23 mouse cellular contexts compared by ENCODE assay signal in the genomic region with DNA sequence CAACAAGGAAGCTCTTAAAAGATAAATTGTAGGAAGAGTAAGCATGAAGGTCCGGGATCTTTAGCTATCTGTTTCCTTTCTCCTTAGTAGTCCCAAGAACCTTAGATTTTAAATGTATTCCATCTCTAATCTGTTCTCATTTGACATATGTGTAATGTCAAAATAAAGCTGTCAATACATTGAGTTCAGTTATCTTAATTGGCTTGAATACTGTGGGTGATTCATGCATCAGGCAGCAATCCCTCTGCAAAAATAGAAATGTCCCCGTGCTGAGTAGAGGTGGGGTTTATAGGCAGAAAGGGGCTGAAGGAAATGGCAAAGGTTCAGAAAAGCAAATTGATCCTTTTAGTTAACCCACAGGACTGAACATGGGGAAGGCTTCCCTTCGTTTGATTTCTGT. TPM values are rescaled to one million over a fixed set of nuclear protein-coding genes. Genes with fewer than 3 reads are reported as not detected.
DNase-seq lines count a peak whose midpoint lies in the region; ATAC-seq and TF ChIP-seq lines count a peak whose summit lies in the region.
"Had no signal": no experiment of that assay in that cellular context is flagged by ENCODE, and none has a peak within 500 bp of the region (broad histone marks: within the 10 kb centered on the region; RNA-seq: fewer than 3 reads in every experiment).

No protein-coding gene starts in this region.

- H3K9ac ChIP-seq in forebrain, embryonic 14.5 days (ENCODE audit: low read length), result no peak overlapping the region
- H3K9ac ChIP-seq in forebrain, embryonic 16.5 days (replicated peaks; ENCODE audit: low read depth, low read length), result no peak overlapping the region
- no peak overlapping the region; the same call in 1 of the 2 replicates for H3K9ac ChIP-seq in heart, adult 2 months (ENCODE audit: low read depth, low read length)
- H3K9ac ChIP-seq in heart, embryonic 13.5 days, result peak overlapping the region; percentile 68
- H3K9ac ChIP-seq: embryonic facial prominence, embryonic 12.5 days; forebrain, embryonic 12.5 days; hindbrain, embryonic 12.5 days had no signal

- intact Hi-C loops in heart, adult 2 months (cut with DNase I), result no loop called here
- intact Hi-C loops in heart, postnatal 14 days (cut with DNase I), result no loop called here

- peak; percentile 42 for DNase-seq in forebrain, embryonic 14.5 days (ENCODE audit: low spot score)
- no peak for DNase-seq in heart, adult 2 months
- no peak for DNase-seq in heart, adult 11 months
- no peak for DNase-seq in heart, postnatal 14 days
- peak in 1 of 2 experiments; percentile 23 for DNase-seq in layer of hippocampus, adult 2 months (ENCODE audit: low spot score in 2 of 2)
- no peak for DNase-seq in layer of hippocampus, adult 9-11 months
- DNase-seq: adrenal gland, postnatal 10 days; B cell, adult 2 months; cerebellum, adult 11-12 months; cerebellum, adult 9-10 months; cerebellum, postnatal 25 days; gastrocnemius, postnatal 25 days; kidney, adult 8-10 months had no signal

- no peaks in the 10 kb centered on the region for H3K27me3 ChIP-seq in forebrain, embryonic 14.5 days (replicated peaks; ENCODE audit: control insufficient read depth, insufficient read depth, low read length)
- no peaks in the 10 kb centered on the region for H3K27me3 ChIP-seq in forebrain, embryonic 16.5 days (replicated peaks; ENCODE audit: control insufficient read depth, insufficient read depth, low read length)
- H3K27me3 ChIP-seq in heart, adult 2 months (ENCODE audit: control insufficient read depth, insufficient read depth, low read length), result no peaks in the 10 kb centered on the region
- no peaks in the 10 kb centered on the region for H3K27me3 ChIP-seq in heart, embryonic 13.5 days (replicated peaks)
- H3K27me3 ChIP-seq: embryonic facial prominence, embryonic 12.5 days; forebrain, embryonic 12.5 days; hindbrain, embryonic 12.5 days had no signal

- TF ChIP-seq CTCF in heart, adult 2 months (IDR thresholded peaks at IDR 0.05), result no peak
- TF ChIP-seq CTCF in layer of hippocampus, adult 2 months (conservative IDR thresholded peaks at IDR 0.05), result no peak

- no peak overlapping the region for H3K4me2 ChIP-seq in forebrain, embryonic 14.5 days (ENCODE audit: low read length)
- H3K4me2 ChIP-seq in forebrain, embryonic 16.5 days (ENCODE audit: low read length), result no peak overlapping the region
- H3K4me2 ChIP-seq in heart, embryonic 13.5 days, result peak overlapping the region; percentile 52
- H3K4me2 ChIP-seq: embryonic facial prominence, embryonic 12.5 days; forebrain, embryonic 12.5 days; hindbrain, embryonic 12.5 days had no signal

- WGBS in forebrain, embryonic 14.5 days, result 69% methylated on average over 3 of the region's 3 CpGs
- 46% methylated on average over 3 of the region's 3 CpGs for WGBS in forebrain, embryonic 16.5 days
- WGBS in heart, adult 2 months, result 16% methylated on average over 3 of the region's 3 CpGs
- WGBS in heart, embryonic 13.5 days, result 19% methylated on average over 3 of the region's 3 CpGs

- no peak for TF ChIP-seq EP300 in heart, adult 2 months (IDR thresholded peaks at IDR 0.05; ENCODE audit: insufficient read depth, low read depth, low read length)

- no peaks in the 10 kb centered on the region for H3K9me3 ChIP-seq in forebrain, embryonic 14.5 days (replicated peaks; ENCODE audit: control insufficient read depth, low read length)
- no peaks in the 10 kb centered on the region for H3K9me3 ChIP-seq in forebrain, embryonic 16.5 days (ENCODE audit: control insufficient read depth, low read length)
- no peaks in the 10 kb centered on the region for H3K9me3 ChIP-seq in heart, embryonic 13.5 days
- H3K9me3 ChIP-seq: embryonic facial prominence, embryonic 12.5 days; forebrain, embryonic 12.5 days; G1E; hindbrain, embryonic 12.5 days had no signal

- peak; percentile 50; the same call in 1 of the 2 replicates for ATAC-seq in forebrain, embryonic 14.5 days
- no peak for ATAC-seq in forebrain, embryonic 16.5 days
- ATAC-seq in heart, embryonic 13.5 days (ENCODE audit: extremely low read depth, insufficient number of reproducible peaks, low FRiP score, low TSS enrichment), result no peak; the same call in 1 of the 2 replicates
- ATAC-seq: CD4-positive, CD25-positive, alpha-beta regulatory T cell, adult 4 months; hindbrain, embryonic 16.5 days; inflammation-experienced regulatory T-cells, adult 6 months; intestine, postnatal 0 days had no signal

- H3K27ac ChIP-seq in forebrain, embryonic 14.5 days (ENCODE audit: low read depth, low read length), result no peak overlapping the region
- H3K27ac ChIP-seq in forebrain, embryonic 16.5 days (ENCODE audit: low read length), result no peak overlapping the region
- peak overlapping the region; percentile 88 for H3K27ac ChIP-seq in heart, adult 2 months
- H3K27ac ChIP-seq in heart, embryonic 13.5 days (replicated peaks), result peak overlapping the region; percentile 91
- peak overlapping the region; percentile 36; the same call in 1 of the 2 replicates for H3K27ac ChIP-seq in layer of hippocampus, adult 2 months
- H3K27ac ChIP-seq: embryonic facial prominence, embryonic 12.5 days; forebrain, embryonic 12.5 days; hindbrain, embryonic 12.5 days had no signal

- no peak overlapping the region for H3K4me3 ChIP-seq in forebrain, embryonic 14.5 days (ENCODE audit: low read depth, low read length)
- H3K4me3 ChIP-seq in forebrain, embryonic 16.5 days (replicated peaks; ENCODE audit: low read length), result no peak overlapping the region
- no peak overlapping the region for H3K4me3 ChIP-seq in heart, adult 2 months
- H3K4me3 ChIP-seq in heart, embryonic 13.5 days, result no peak overlapping the region
- no peak overlapping the region for H3K4me3 ChIP-seq in layer of hippocampus, adult 2 months
- H3K4me3 ChIP-seq: embryonic facial prominence, embryonic 12.5 days; forebrain, embryonic 12.5 days; hindbrain, embryonic 12.5 days had no signal

- H3K4me1 ChIP-seq in forebrain, embryonic 14.5 days (ENCODE audit: control insufficient read depth, insufficient read depth, low read length), result no peaks in the 10 kb centered on the region; the same call in 1 of the 2 replicates
- H3K4me1 ChIP-seq in forebrain, embryonic 16.5 days (replicated peaks; ENCODE audit: control insufficient read depth, insufficient read depth, low read length), result peaks cover 3% of the 10 kb centered on the region; the same call in 1 of the 2 replicates
- H3K4me1 ChIP-seq in heart, adult 2 months (ENCODE audit: control insufficient read depth, insufficient read depth, low read length), result peaks cover 22% of the 10 kb centered on the region
- peaks cover 76% of the 10 kb centered on the region for H3K4me1 ChIP-seq in heart, embryonic 13.5 days
- H3K4me1 ChIP-seq: embryonic facial prominence, embryonic 12.5 days; forebrain, embryonic 12.5 days; hindbrain, embryonic 12.5 days had no signal

- TF ChIP-seq POLR2A in heart, adult 2 months (IDR thresholded peaks at IDR 0.05; ENCODE audit: insufficient read depth, low read depth, low read length), result no peak

- peaks cover 3% of the 10 kb centered on the region for H3K79me2 ChIP-seq in heart, adult 2 months (replicated peaks; ENCODE audit: control insufficient read depth, insufficient read depth, low read length)

- no peaks in the 10 kb centered on the region for H3K36me3 ChIP-seq in forebrain, embryonic 14.5 days (ENCODE audit: control insufficient read depth, insufficient read depth, low read length)
- no peaks in the 10 kb centered on the region for H3K36me3 ChIP-seq in forebrain, embryonic 16.5 days (ENCODE audit: control insufficient read depth, insufficient read depth)
- peaks cover 53% of the 10 kb centered on the region for H3K36me3 ChIP-seq in heart, adult 2 months (ENCODE audit: control insufficient read depth, insufficient read depth, low read length)
- H3K36me3 ChIP-seq in heart, embryonic 13.5 days, result no peaks in the 10 kb centered on the region
- H3K36me3 ChIP-seq: embryonic facial prominence, embryonic 12.5 days; forebrain, embryonic 12.5 days; G1E; hindbrain, embryonic 12.5 days had no signal

RNA-seq across cellular contexts. Expression of a gene that starts 8.2 kb away (rescaled TPM):
- 0.74 and 0.90 TPM in 2 replicates for polyA plus RNA-seq in forebrain, embryonic 14.5 days (2014; fragmentation: Nextera tagmentation; extraction: Ambion mirVana)
- polyA plus RNA-seq in forebrain, embryonic 16.5 days (2015; fragmentation: Nextera tagmentation; extraction: Ambion mirVana), result 2.0 and 2.1 TPM in 2 replicates
- total RNA-seq in heart, adult 2 months (2021), result 1,000 to 10,000 TPM; 5,608 to 7,152 TPM
- polyA plus RNA-seq in heart, adult 2 months (2012; rRNA removed), result 9,883 and 19,352 TPM in 2 replicates
- 682 and 793 TPM in 2 replicates for polyA plus RNA-seq in heart, embryonic 13.5 days (2015; fragmentation: Nextera tagmentation; extraction: Ambion mirVana)
- total RNA-seq in heart, postnatal 14 days (2021), result 1,000 to 10,000 TPM; 4,906 to 5,350 TPM
- 1 to 10 TPM in 1 of 2 experiments, under 1 TPM in 1; 0.98 to 1.4 TPM for total RNA-seq in layer of hippocampus, adult 2 months (2021)
- total RNA-seq: G1E had no signal
- polyA plus RNA-seq: G1E had no signal

RNA-seq across cellular contexts. Expression of a gene that starts 50.5 kb away (rescaled TPM):
- polyA plus RNA-seq in forebrain, embryonic 14.5 days (2014; fragmentation: Nextera tagmentation; extraction: Ambion mirVana), result 10.3 and 12.2 TPM in 2 replicates
- polyA plus RNA-seq in forebrain, embryonic 16.5 days (2015; fragmentation: Nextera tagmentation; extraction: Ambion mirVana), result 8.3 and 9.0 TPM in 2 replicates
- 10 to 100 TPM; 16.2 to 16.5 TPM for total RNA-seq in heart, adult 2 months (2021)
- 4.3 and 8.3 TPM in 2 replicates for polyA plus RNA-seq in heart, adult 2 months (2012; rRNA removed)
- polyA plus RNA-seq in heart, embryonic 13.5 days (2015; fragmentation: Nextera tagmentation; extraction: Ambion mirVana), result 3.1 and 3.6 TPM in 2 replicates
- total RNA-seq in heart, postnatal 14 days (2021), result 10 to 100 TPM; 18.8 to 21.0 TPM
- 10 to 100 TPM; 22.8 to 25.1 TPM for total RNA-seq in layer of hippocampus, adult 2 months (2021)
- polyA plus RNA-seq: G1E had no signal

Comparison
In these comparisons a context has a peak if more than half of its experiments do, and no peak if none do; other contexts are left out.
1. H3K27ac ChIP-seq: peak in heart, adult 2 months (single experiment), heart, embryonic 13.5 days (single experiment) and layer of hippocampus, adult 2 months (single experiment); none in forebrain, embryonic 14.5 days (single experiment) and forebrain, embryonic 16.5 days (single experiment).
2. RNA of a gene that starts 8.2 kb away (polyA plus RNA-seq): 9,883 to 19,352 TPM in heart, adult 2 months and 682 to 793 TPM in heart, embryonic 13.5 days; 2.0 to 2.1 TPM in forebrain, embryonic 16.5 days and 0.74 to 0.90 TPM in forebrain, embryonic 14.5 days; every median in the first group is over 100 times any median in the second.